Mouse (Mus musculus) ES-E14 (cell line): Measurements from ENCODE around the gene Ly6g5c.

Experiments
- HCFC1 ChIP-seq: IDR thresholded peaks from 2 replicates; pipeline ENCODE4 v1.6.1; 2012; ENCODE audit warnings: low read length, inconsistent platforms, borderline replicate concordance; ENCODE audit not compliant: insufficient read depth
- MAFK ChIP-seq: IDR thresholded peaks from 2 replicates; pipeline ENCODE4 v1.6.1; 2014; ENCODE audit warnings: mild to moderate bottlenecking, low read depth, low read length, inconsistent platforms; ENCODE audit not compliant: insufficient read depth
- ZC3H11A ChIP-seq: IDR thresholded peaks from 2 replicates; pipeline ENCODE4 v1.6.1; 2012; ENCODE audit warnings: low read depth, mild to moderate bottlenecking, inconsistent platforms, low read length, borderline replicate concordance

GRCm38 (mm10) chr17:35157661-35158175, 49.6 kb downstream of the Ly6g5c start:
- no peak for TF ChIP-seq HCFC1
- TF ChIP-seq MAFK: no peak
- no peak for TF ChIP-seq ZC3H11A
